Mouse (Mus musculus): Measurements from ENCODE around the gene 1700109H08Rik. TPM values are rescaled to one million over a fixed set of nuclear protein-coding genes. Genes with fewer than 3 reads are reported as not detected.
A peak's percentile ranks its signal among the peaks of the same experiment; 100 is the strongest.
"Not testable (repeated sequence)": the region's sequence is repeated elsewhere in the genome, so short reads cannot be mapped to it uniquely, and the experiment has no call there.

1700109H08Rik gene
- 4.5 and 12.2 TPM in 2 replicates for total RNA-seq (2015)
- 4.9 and 5.0 TPM in 2 replicates for total RNA-seq (2017)

- no peak for ATAC-seq (ENCODE audit: poor library complexity, severe bottlenecking)
These were observed at the start of gene 1700109H08Rik for GRCm38 (mm10) chr5:3571266-3571665. Gene 1700109H08Rik (plus strand): TSS chr5:3571566.

GRCm38 (mm10) chr5:3521741-3522140 lies 49.6 kb upstream of the 1700109H08Rik start:
- no peak for ATAC-seq (ENCODE audit: poor library complexity, severe bottlenecking)

- ATAC-seq (ENCODE audit: poor library complexity, severe bottlenecking) = no peak
These were observed 48.5 kb upstream of the 1700109H08Rik start for GRCm38 (mm10) chr5:3522826-3523225.

- ATAC-seq (ENCODE audit: poor library complexity, severe bottlenecking) = no peak
These were observed 44.2 kb upstream of the 1700109H08Rik start for GRCm38 (mm10) chr5:3527041-3527691.

GRCm38 (mm10) chr5:3529585-3530189 lies 41.7 kb upstream of the 1700109H08Rik start:
- ATAC-seq (ENCODE audit: poor library complexity, severe bottlenecking) = no peak

- ATAC-seq (ENCODE audit: poor library complexity, severe bottlenecking) = not testable (repeated sequence)
These were observed 39.3 kb upstream of the 1700109H08Rik start for GRCm38 (mm10) chr5:3532048-3532447.

GRCm38 (mm10) chr5:3536592-3537212 lies 34.7 kb upstream of the 1700109H08Rik start:
- ATAC-seq (ENCODE audit: poor library complexity, severe bottlenecking) = no peak

GRCm38 (mm10) chr5:3538505-3539472 lies 32.6 kb upstream of the 1700109H08Rik start:
- no peak for ATAC-seq (ENCODE audit: poor library complexity, severe bottlenecking)

- ATAC-seq (ENCODE audit: poor library complexity, severe bottlenecking) = no peak
These were observed 29.5 kb upstream of the 1700109H08Rik start for GRCm38 (mm10) chr5:3541871-3542270.

- peak; percentile 99 for ATAC-seq (ENCODE audit: poor library complexity, severe bottlenecking)
These were observed 27.5 kb upstream of the 1700109H08Rik start, which contains the start of gene Fam133b for GRCm38 (mm10) chr5:3543629-3544479. Gene Fam133b (plus strand): TSS chr5:3543833.

- no peak for ATAC-seq (ENCODE audit: poor library complexity, severe bottlenecking)
These were observed 26.9 kb upstream of the 1700109H08Rik start for GRCm38 (mm10) chr5:3544480-3544769.

GRCm38 (mm10) chr5:3546226-3546625 lies 25.1 kb upstream of the 1700109H08Rik start:
- no peak for ATAC-seq (ENCODE audit: poor library complexity, severe bottlenecking)

GRCm38 (mm10) chr5:3551481-3551880 lies 19.9 kb upstream of the 1700109H08Rik start:
- ATAC-seq (ENCODE audit: poor library complexity, severe bottlenecking) = no peak

GRCm38 (mm10) chr5:3554198-3554597 lies 17.2 kb upstream of the 1700109H08Rik start:
- ATAC-seq (ENCODE audit: poor library complexity, severe bottlenecking) = no peak

GRCm38 (mm10) chr5:3574825-3575224 lies 3.5 kb downstream of the 1700109H08Rik start:
- no peak for ATAC-seq (ENCODE audit: poor library complexity, severe bottlenecking)

- ATAC-seq (ENCODE audit: poor library complexity, severe bottlenecking) = no peak
These were observed 6.6 kb downstream of the 1700109H08Rik start for GRCm38 (mm10) chr5:3577939-3578338.

GRCm38 (mm10) chr5:3579066-3579465 lies 7.7 kb downstream of the 1700109H08Rik start:
- no peak for ATAC-seq (ENCODE audit: poor library complexity, severe bottlenecking)

- ATAC-seq (ENCODE audit: poor library complexity, severe bottlenecking) = peak; percentile 92
These were observed 24.5 kb downstream of the 1700109H08Rik start, which contains the start of gene Pex1 for GRCm38 (mm10) chr5:3595693-3596398. Gene Pex1 (plus strand): TSS chr5:3596066.

- ATAC-seq (ENCODE audit: poor library complexity, severe bottlenecking) = peak; percentile 89
These were observed 25.0 kb downstream of the 1700109H08Rik start, which contains the start of gene Rbm48 for GRCm38 (mm10) chr5:3596399-3596766. Gene Rbm48 (minus strand): TSS chr5:3596585.
